Mouse (Mus musculus) mouse trophoblast stem cell (cell line): ENCODE measurements around the gene Pdzd2.
"Not testable (repeated sequence)": the region's sequence is repeated elsewhere in the genome, so short reads cannot be mapped to it uniquely, and the experiment has no call there.

ENCODE experiments used
- in situ Hi-C, 2 experiments: fragments of 300-500 bp; cut with MseI, MboI; formaldehyde crosslinking; loops; 2 replicates in 1 of 2; 3 replicates in 1 of 2; pipeline ENCODE4 v1.15.1; 2025

Gene Pdzd2

DNA sequence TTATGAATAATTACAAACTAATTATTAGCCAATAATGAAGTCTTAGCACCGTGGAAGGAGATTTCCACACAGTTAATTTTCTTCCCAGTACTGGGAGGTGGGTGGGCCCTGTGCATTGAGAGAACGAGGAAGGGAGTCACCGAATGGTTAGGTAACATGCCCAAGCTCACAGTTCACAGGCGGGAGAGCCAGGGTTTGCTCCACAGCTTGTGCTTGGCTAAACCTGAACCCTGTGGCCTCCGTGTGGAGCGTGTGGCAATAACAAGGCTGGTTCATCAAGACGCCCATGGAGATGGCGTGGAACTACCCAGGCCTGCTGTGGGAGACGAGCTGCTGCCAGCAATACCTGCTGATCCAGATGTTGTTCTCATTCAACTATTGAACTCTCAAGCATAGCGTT lies 361.9 kb downstream of the Pdzd2 start:
- in situ Hi-C loops: loop anchor here (5.0 to 10.0 kb wide), 2 partner anchors 417 to 420 kb away; no protein-coding TSS in a partner anchor

DNA sequence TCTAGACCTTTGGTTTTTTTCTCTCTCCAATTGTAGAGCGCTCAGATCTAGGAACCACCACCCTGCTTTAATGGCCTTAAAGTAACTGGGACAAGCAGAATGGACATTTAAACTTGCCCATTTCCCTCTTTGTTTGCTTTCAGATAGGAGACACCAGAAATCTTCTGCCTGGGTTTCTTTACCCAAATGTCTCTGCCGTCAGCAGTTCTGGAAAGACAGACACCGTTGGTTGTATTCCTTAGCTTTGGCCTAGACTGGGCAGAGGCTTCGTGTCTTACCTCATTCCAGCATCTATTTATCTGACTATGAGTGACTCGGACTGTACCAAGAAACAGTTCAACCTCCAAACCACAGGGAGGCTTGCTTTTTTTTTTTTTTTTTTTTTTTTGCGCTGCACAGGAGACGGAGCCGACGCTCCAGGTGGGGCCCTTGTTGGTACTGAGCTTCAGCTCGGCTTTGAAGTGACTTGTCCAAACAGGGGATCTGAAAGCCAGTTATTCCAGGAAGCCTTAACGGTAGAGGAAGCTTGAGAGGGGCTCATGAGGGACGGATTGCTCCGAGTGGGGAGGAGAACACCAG lies 363.1 kb downstream of the Pdzd2 start:
- in situ Hi-C loops: loop anchor here (5.0 to 10.0 kb wide), 2 partner anchors 418 to 421 kb away; no protein-coding TSS in a partner anchor

DNA sequence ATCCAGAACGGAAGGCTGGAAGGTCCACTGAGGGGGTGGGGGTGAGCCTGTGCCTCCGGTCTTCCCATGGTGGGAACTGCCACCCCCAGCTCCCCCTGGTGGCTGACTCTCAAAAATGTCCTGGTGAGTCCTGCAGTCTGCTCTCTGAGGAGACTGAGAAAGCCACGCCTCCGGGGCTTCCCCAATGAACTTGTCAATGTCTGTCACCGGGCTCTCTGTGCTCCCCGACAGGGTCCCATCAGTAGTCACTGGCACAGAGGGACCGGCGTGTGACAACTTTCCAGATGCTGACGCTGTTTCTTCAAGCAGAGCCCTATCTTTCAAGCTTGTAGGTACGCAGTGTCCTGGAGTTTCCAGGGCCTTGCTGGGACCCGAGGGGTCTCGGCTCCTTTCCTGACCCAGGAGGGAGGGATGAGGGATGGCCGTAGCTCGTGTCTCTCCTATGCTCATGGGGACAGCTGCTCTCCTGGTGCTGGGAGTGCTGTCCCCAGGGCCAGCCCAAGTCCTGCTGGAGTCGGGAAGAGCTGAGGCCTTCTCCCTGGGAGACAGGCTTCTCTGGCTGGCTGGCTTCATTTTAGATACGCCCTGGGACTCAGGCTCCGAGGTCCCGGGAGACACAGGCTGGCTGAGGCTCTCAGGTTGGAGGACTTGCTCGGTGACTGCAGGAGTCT lies 363.9 kb downstream of the Pdzd2 start:
- in situ Hi-C loops: loop anchor here (5.0 to 10.0 kb wide), 2 partner anchors 419 to 422 kb away; no protein-coding TSS in a partner anchor

DNA sequence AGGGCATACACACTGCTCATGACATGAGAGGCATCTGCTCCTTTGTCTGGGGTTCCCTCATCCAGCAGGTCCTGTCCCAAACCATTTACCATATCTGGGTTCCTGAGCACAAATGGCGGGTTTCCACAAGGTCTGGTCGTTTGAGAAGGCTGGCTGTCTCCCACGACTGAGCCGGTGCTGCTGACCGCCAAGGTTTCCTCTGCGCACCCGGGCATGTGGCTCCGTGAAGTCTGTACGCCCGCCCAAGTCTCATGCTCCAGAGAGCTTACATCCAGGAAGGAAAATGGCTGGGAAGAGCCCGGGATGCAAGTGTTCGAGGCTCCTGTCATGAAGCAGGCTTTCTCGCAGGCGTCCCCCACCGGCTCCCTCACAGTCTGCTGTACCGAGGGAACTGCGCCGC lies 364.8 kb downstream of the Pdzd2 start:
- in situ Hi-C loops: loop anchor here (5.0 to 10.0 kb wide), 3 partner anchors 202 to 422 kb away; no protein-coding TSS in a partner anchor

DNA sequence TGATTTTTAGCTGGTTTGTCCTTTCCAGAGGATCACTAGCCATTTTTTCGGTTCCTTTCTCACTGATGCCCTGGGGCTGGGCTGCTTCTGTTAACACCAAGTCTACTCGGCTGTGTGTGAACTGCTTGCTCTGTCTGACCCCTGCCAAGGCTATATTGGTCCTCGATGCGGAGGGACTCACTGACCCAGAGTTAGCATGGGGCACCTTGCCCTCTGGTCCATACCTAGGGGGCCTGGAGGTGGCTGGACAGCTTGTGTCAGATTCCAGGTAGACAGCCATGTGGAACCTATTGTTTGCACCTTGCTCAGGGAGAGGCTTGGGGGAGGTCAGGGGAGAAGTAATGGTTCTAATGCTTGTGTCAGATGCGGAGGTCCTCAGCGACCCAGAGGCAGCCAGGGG lies 365.8 kb downstream of the Pdzd2 start:
- in situ Hi-C loops: loop anchor here (5.0 to 10.0 kb wide), 2 partner anchors 203 to 421 kb away; no protein-coding TSS in a partner anchor

DNA sequence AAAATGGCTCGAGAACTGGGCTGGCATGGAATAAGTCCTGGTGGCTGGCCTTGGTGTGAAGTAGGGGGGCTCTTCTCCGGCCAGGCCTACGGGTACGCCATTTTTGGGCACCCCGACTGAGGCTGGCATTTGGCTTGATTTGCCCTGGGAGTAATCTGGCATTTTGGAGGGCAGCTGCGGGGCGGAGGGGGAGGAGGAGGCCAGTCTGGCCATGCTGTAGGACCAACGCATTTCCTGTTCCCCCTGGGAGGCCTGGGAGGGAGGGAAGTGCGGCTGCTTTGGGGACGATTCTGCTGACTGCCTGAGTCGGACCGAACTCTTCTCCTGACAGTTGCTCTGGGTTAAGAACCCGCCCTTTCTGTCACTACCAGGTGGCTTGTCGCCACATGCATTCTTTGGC lies 366.2 kb downstream of the Pdzd2 start:
- in situ Hi-C loops: loop anchor here (5.0 to 10.0 kb wide), 2 partner anchors 204 to 421 kb away; no protein-coding TSS in a partner anchor

DNA sequence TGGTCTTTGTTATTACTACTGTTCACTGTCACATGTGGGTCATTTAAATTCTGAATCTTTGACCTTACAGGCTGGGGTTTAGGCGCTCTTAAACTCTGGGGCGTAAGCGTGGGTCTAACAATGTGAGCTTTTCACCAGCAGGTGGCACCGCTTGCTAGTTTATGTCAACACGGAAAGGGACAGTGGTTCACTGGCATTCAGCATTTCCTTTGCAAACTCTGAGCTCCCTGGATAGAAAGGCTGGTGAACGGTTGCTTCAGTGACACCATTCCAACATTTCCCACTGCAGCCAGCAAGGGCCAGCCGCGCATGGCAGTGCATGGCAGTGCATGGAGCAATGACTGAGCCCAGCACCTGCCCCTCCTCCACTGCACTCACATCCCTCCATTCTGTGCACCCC lies 368.5 kb downstream of the Pdzd2 start:
- in situ Hi-C loops: loop anchor here (5.0 to 10.0 kb wide), 2 partner anchors 206 to 424 kb away; no protein-coding TSS in a partner anchor

DNA sequence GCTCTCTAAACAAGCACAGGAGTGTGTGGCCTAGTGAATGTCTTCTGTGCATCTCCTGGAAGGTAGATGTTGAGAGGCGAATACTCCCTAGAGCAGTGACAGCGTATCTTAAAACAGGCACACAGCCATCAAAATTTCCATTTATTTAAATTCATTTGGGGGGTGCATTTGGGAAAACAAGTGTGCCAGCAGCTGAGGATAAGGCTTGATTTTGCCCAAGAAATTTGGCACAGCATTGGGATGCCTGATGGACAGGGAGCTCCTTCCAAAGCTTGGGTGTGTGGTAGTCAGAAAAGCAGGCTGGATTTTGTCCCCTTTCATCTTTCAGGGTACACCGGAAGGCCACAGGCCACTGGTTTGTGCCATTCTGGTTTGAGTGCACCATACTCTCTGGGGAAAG lies 369.6 kb downstream of the Pdzd2 start:
- in situ Hi-C loops: loop anchor here (5.0 to 10.0 kb wide), 2 partner anchors 207 to 425 kb away; no protein-coding TSS in a partner anchor

DNA sequence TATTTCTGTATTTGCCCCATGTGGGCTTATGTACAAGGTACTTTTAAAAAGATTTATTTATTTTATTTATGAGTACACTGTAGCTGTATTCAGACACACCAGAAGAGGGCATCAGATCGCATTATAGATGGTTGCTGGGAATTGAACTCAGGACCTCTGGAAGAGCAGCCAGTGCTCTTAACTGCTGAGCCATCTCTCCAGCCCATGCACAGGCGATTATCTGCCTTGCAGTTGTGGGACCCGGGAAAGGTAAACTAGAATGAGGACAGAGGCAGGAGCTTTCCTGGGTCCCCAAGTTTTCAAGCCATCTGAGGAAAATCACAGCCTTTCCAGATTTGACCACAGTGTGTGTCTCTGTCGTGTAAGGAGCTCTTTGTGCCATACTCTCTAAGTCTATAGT lies 370.9 kb downstream of the Pdzd2 start:
- in situ Hi-C loops: no loop called here

DNA sequence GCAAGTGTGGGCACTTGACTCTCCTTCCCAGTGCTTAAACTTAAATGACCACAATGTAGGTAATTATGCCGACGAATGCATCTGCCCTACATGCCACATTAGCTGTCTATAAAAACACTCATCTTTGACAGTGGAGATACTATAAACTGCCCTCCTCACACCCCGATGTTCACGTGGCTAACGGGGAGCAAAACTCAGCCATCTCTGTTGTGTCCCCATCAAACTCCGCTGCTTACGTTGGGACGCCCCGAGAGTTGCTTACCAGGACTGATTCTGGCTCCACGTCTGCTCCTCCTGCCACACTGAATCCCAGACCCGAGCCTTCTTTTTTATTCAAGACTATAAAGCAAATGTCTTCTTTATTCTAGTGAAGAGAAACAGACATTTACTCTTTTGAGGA lies 371.4 kb downstream of the Pdzd2 start:
- in situ Hi-C loops: no loop called here

DNA sequence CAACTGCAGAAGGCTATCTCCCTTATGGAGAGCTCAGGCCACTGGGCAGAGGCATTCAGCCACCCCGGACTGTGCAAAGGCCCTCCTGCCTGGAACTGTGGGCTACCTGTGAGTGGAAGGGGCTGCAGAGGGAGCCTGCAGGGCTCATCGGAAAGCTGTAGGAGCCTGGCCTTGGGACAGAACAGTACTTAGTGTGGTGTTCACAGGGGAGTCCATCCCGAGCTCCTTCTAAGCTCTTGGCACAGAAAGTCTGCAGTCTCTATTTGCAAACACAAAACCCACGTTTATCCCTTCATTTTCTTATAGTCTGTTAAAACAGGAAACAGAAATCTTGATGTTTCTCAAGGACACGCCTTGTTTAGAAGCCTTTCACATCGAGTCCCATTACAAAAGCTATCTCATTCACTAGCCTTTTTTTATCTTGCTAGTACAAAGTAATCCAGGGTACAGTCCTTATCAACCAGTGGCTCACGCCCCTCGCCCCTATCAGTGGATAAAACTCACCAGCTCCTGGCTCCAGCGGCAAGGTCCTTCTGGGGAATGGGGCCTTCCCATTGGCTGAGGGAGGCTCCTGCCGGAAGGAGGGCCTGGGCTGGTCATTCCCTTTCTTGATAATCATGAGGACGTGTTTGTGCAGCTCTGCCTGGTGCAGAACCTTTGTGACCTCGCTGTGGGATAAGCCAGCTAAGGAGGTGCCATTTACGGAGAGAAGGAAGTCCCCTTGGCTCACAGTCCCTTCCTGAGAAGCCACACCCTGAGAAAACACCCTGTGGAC lies 372.2 kb downstream of the Pdzd2 start:
- in situ Hi-C loops: no loop called here

DNA sequence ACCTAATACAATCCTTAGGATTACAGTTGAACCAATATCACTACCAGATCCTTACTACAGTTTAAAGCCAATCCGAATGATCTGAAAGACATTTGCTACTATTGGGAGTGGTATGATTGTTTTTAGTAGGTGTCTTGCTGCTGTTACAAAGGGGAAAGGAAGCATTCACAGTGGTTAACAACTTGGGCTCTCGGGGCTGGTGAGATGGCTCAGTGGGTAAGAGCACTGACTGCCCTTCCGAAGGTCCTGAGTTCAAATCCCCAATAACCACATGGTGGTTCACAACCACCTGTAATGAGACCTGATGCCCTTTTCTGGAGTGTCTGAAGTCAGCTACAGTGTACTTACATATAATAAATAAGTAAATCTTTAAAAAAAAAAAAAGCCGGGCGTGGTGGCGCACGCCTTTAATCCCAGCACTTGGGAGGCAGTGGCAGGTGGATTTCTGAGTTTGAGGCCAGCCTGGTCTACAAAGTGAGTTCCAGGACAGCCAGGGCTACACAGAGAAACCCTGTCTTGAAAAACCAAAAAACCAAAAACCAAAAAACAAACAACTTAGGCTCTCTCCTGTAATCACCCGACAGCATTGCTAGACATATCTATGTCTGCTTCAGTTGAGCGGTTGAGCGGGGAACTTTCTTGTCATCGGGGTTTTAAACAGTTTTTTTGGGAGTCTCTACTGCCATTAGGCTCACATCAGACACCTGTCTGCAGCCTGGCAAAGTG lies 373.0 kb downstream of the Pdzd2 start:
- in situ Hi-C loops: not testable (repeated sequence)

DNA sequence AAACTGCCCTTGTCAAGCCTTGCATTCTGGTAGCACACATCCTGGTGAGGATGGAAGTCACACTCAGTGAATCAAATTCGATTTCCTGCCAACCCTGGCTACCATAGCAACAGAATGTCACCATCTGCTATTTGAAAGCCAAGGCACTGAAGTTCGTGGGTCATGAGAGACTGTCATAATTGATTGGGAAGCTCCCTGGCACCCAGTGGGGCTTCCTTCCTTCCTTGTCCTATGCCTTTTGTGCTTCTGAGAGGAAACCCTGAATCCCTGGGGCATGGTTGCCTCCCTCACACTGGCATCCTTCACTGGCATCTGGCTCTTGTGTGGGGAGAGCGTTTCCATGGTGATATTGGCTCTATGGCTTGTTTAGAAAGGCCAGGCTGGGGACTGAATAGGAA lies 373.7 kb downstream of the Pdzd2 start:
- in situ Hi-C loops: no loop called here

DNA sequence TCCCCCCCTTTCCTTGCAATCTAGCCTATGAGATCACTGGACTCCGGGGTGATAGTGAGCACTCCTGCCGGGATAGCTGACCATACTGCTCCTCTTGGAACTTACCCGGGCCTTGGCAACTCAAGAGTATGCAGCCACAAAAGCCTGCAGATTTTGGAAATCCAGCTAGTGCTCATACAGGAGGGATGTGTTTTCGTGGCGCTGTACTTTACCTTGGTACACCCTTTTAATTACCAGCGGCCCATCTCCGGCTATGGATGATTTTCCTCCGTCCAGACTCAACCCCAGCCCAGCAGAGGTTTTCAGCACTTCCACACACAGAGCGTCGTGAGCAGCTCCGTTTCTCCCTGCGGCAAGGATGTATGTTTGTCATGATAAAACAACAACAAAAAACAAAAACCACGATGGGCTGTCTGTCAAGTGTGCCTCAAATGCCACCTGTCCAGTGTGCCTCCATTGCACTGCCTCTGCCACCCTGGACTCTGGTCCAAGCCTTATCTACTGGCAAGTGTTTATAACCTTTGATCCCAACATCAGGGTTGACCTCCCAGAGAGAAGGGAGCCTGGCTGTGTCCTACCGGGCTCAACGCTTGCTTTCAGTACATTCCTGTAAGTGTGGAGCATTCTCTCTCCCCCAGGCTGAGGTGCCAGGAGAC lies 374.2 kb downstream of the Pdzd2 start:
- in situ Hi-C loops: no loop called here

DNA sequence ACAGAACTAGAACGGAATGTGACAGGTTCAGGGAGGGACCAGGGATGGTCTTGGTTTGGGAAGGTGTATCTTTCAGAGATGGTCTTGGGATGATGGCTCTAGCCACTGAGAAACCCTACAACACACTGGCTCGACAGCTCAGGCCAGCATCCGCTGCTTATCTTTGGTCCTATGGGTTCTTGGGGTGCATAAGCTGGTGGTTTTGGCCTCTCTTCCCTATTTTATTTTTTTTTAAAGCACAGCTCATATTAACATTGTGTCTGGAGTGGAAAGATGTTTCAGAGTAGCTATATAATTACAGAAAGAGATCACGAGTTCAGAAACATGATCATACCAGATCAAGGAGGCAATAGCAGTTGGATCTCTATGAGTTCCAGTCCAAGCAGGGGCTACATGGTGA lies 375.6 kb downstream of the Pdzd2 start:
- in situ Hi-C loops: no loop called here

DNA sequence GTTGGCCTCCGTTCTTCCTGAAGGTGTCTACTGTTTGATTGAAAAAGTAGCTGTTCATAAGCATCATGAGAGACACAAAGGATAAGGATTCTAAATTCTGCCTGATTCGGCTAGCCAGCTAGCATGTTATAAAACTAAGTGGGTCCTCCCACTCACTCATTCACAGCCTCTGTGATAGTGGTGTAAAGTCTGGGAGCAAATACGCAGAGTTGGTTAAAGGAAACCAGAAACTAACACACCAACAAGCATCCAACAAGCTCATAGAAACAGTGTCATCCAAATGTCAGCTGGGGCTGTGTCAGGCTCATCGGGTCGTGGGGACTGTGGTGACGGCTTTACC lies 377.1 kb downstream of the Pdzd2 start:
- in situ Hi-C loops: no loop called here

DNA sequence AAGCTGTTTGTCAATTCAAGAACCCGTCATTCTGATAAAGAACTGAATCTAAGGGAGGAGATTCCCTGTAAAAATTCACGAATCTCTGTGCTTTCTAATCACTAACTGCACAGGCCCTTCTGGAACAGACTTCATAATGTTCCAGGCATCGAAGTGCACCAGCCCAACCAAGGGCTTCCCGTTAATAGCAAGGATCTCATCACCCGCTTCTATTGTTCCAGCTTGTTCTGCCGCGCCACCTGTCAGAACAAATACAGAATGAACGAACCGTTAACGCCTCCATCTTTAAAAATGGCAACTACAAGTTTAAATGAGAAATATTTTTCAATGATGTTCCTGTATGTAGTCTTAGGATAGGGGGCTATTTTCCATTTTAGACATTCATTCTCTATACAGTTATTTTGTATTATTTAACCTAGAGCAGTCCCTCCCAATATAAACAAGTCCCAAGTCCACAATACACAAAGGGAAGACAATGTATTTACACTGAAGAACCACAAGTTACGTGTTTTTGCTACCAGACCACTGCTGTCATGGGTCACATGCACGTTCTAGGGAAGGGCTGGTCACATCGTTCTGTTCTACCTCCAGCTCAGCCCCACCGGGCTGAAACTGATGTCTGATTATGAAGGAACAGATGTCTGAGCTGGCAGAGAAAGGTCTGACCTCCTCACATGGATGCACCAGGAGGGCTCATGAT lies 377.6 kb downstream of the Pdzd2 start:
- in situ Hi-C loops: no loop called here

DNA sequence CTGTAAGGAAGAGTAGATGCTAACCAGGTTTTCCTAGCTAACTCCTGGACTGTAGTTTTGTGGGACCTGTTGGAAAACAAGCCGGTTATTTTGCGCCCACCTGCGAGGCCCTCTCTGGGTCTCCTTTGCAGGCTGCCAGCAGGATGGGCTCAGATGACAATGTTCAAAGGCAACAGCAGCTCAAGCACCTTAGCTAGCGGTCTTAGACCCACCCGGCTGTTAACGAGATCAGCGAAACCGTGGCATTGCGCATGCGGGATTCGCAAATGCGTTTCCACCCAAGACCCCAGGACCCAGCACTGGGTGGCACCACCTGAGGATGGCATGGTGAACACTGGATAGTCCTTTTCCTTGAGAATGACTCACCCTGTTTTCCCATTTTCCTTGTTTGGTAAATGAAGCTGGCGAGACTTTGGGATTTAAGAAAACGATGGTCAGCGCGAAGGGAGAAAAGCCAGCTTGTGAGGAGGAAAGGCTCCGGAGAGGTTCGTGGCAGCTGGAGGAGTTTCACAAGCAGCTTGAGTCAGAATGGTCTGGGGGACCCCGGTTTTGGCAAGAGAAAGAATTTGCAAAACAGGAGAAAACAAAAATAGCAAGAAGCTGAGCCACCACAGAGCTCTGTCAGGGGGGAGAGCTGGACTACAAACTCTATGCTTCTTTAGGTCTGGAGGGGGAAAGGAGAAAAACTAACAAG lies 379.1 kb downstream of the Pdzd2 start:
- in situ Hi-C loops: no loop called here

DNA sequence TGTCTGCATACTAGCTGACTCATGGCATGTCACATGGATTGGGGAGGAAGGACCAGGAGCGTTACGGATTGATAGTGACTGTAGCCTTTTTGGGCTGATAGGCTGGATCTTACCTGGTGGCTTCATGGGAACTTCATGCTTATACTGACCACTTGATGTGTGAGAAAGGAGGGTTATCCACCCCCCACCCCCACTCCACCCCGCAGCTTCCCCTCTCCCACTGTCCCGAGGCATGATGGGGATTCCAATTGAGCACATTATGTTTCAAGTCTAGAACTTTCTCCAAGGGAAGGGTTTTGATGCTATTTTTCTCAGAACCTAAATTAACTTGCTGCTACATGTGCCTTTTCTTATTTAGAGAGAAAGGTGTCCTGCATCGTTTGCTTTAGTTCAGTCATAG lies 381.3 kb downstream of the Pdzd2 start:
- in situ Hi-C loops: no loop called here

DNA sequence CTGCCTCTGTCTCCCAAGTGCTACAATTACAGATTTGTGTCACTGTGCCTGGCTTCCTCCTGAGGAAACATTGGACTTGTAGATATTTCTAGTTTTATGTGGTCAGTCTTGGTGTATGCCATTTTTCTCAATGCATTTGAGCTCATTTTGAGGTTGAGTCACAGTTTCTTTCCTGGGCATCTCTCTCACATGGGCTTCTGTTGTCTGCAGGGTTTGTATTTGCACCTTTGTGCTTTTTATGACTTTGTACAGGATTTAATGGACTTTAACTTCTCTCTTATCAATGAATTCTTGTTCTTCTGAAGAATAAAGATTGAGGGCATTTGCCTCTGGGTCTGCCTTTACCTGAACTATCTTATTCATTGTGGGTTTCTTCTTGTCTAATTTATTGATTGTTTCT lies 382.3 kb downstream of the Pdzd2 start:
- in situ Hi-C loops: no loop called here
